Mouse (Mus musculus): ENCODE measurements at regions not wholly inside any gene's neighbourhood (a gene's known extent, or its start where the extent isn't known, plus 50 kb on each side); places are given as distances from the start of the nearest gene placed in this dataset.

GRCm38 (mm10) chr17:66212616-66213015 lies 89.3 kb downstream of the Ddx11 start:
- TF ChIP-seq FOSL1 (IDR thresholded peaks at IDR 0.05; ENCODE audit: insufficient read depth, low read length, poor library complexity, severe bottlenecking) (no peak), CTCF (IDR thresholded peaks at IDR 0.05; ENCODE audit: control insufficient read depth, insufficient read depth, insufficient read length) (no peak)
